8 mouse cellular contexts compared by ENCODE assay signal in genomic region chr5:122707276-122708181, GRCm38 (mm10). TPM values are rescaled to one million over a fixed set of nuclear protein-coding genes. Genes with fewer than 3 reads are reported as not detected.
DNase-seq lines count a peak whose midpoint lies in the region; ATAC-seq and TF ChIP-seq lines count a peak whose summit lies in the region.

P2rx4 (plus strand) TSS chr5:122707544.

- no peak within 1 kb of the TSS for H3K27ac ChIP-seq in ES-E14 (ENCODE audit: insufficient read depth, low read depth, low read length, poor library complexity, severe bottlenecking)
- peak within 1 kb of the TSS; percentile 78 for H3K27ac ChIP-seq in forebrain, embryonic 16.5 days (ENCODE audit: low read length)
- H3K27ac ChIP-seq in lung, embryonic 15.5 days: peak within 1 kb of the TSS; percentile 57

- DNase-seq in ES-E14 (ENCODE audit: low read depth, low spot score): peak; percentile 54
- peak; percentile 88 for DNase-seq in cerebellum, adult 11-12 months
- peak; percentile 81 to 86 for DNase-seq in heart, postnatal 36 days
- DNase-seq in layer of hippocampus, adult 8-10 months (ENCODE audit: low spot score in 2 of 2): peak; percentile 84 to 89
- DNase-seq in ovary, adult 18-20 months (ENCODE audit: low spot score): peak; percentile 67
- peak; percentile 92 for DNase-seq in thymus, postnatal 0 days (ENCODE audit: low spot score)

- H3K27me3 ChIP-seq in forebrain, embryonic 16.5 days (replicated peaks; ENCODE audit: control insufficient read depth, insufficient read depth, low read length): no peaks in the 10 kb centered on the region
- H3K27me3 ChIP-seq in lung, embryonic 15.5 days: no peaks in the 10 kb centered on the region

- peak within 1 kb of the TSS; percentile 80 for H3K9ac ChIP-seq in ES-E14 (ENCODE audit: insufficient read depth, low read depth, low read length, poor library complexity, severe bottlenecking)
- H3K9ac ChIP-seq in forebrain, embryonic 16.5 days (replicated peaks; ENCODE audit: low read depth, low read length): peak within 1 kb of the TSS; percentile 90
- H3K9ac ChIP-seq in lung, embryonic 15.5 days: peak within 1 kb of the TSS; percentile 56

- WGBS in forebrain, embryonic 16.5 days: under 1% methylated on average over 66 of the region's 66 CpGs
- whole genome bisulfite sequencing in lung, embryonic 15.5 days: under 1% methylated on average over 65 of the region's 66 CpGs

- peak within 1 kb of the TSS; percentile 79 for H3K4me3 ChIP-seq in ES-E14 (ENCODE audit: insufficient read depth in 1 of 2, low read depth in 1 of 2, low read length in 2 of 2, poor library complexity in 1 of 2, severe bottlenecking in 1 of 2)
- peak within 1 kb of the TSS; percentile 80 for H3K4me3 ChIP-seq in forebrain, embryonic 16.5 days (replicated peaks; ENCODE audit: low read length)
- peak within 1 kb of the TSS; percentile 58 for H3K4me3 ChIP-seq in lung, embryonic 15.5 days

- intact Hi-C loops in heart, postnatal 36 days (cut with DNase I): loop anchor here (5.0 kb wide), 1 partner anchor 205 kb away; the partner anchor contains the start of gene Atp2a2

- H3K4me1 ChIP-seq in ES-E14 (ENCODE audit: control insufficient read depth in 2 of 2, insufficient read depth in 2 of 2, low read length in 2 of 2, poor library complexity in 1 of 2): no peaks in the 10 kb centered on the region; a peak in 1 of 4 replicates
- H3K4me1 ChIP-seq in forebrain, embryonic 16.5 days (replicated peaks; ENCODE audit: control insufficient read depth, insufficient read depth, low read length): peaks cover 9% of the 10 kb centered on the region
- peaks cover 11% of the 10 kb centered on the region for H3K4me1 ChIP-seq in lung, embryonic 15.5 days

- in situ Hi-C loops in ES-E14 (cut with MboI; ENCODE audit: low sequenced_read_pairs in 2 of 2, unreplicated experiment in 2 of 2): no loop called here

- ATAC-seq in forebrain, embryonic 16.5 days: peak; percentile 91
- ATAC-seq in lung, embryonic 15.5 days (ENCODE audit: borderline replicate concordance, extremely low read depth, low FRiP score, low TSS enrichment): peak; percentile 89

- H3K36me3 ChIP-seq in ES-E14 (ENCODE audit: control insufficient read depth, insufficient read depth, low read length, poor library complexity, severe bottlenecking): no peaks in the 10 kb centered on the region
- H3K36me3 ChIP-seq in forebrain, embryonic 16.5 days (ENCODE audit: control insufficient read depth, insufficient read depth): no peaks in the 10 kb centered on the region
- no peaks in the 10 kb centered on the region for H3K36me3 ChIP-seq in lung, embryonic 15.5 days

- no peaks in the 10 kb centered on the region for H3K9me3 ChIP-seq in ES-E14 (ENCODE audit: control insufficient read depth, insufficient read depth, low read depth, low read length)
- H3K9me3 ChIP-seq in forebrain, embryonic 16.5 days (ENCODE audit: control insufficient read depth, low read length): no peaks in the 10 kb centered on the region
- H3K9me3 ChIP-seq in lung, embryonic 15.5 days: no peaks in the 10 kb centered on the region

- H3K4me2 ChIP-seq in forebrain, embryonic 16.5 days (ENCODE audit: low read length): peak within 1 kb of the TSS; percentile 75
- H3K4me2 ChIP-seq in lung, embryonic 15.5 days: peak within 1 kb of the TSS; percentile 92

TF ChIP-seq in ES-E14, 5 proteins besides CTCF, POLR2A, EP300 and RAD21:
- TF ChIP-seq CHD2 (IDR thresholded peaks at IDR 0.05; ENCODE audit: low read depth, low read length): no peak

RNA-seq across cellular contexts. Expression of gene P2rx4, which starts in this region (rescaled TPM):
- 7.5 and 12.6 TPM in 2 replicates for total RNA-seq in ES-E14 (2012; rRNA removed)
- polyA plus RNA-seq in forebrain, embryonic 16.5 days (2015; fragmentation: Nextera tagmentation; extraction: Ambion mirVana): 7.3 and 10.3 TPM in 2 replicates
- 10 to 100 TPM; 18.9 to 20.5 TPM for total RNA-seq in heart, postnatal 36 days (2021)
- total RNA-seq in layer of hippocampus, adult 8-10 months (2022): 10 to 100 TPM; 16.6 to 28.6 (median 20.2) TPM
- polyA plus RNA-seq in lung, embryonic 15.5 days (2015; fragmentation: Nextera tagmentation; extraction: Ambion mirVana): 16.6 and 17.5 TPM in 2 replicates
- polyA plus RNA-seq in thymus, postnatal 0 days (2015; fragmentation: Nextera tagmentation; extraction: Ambion mirVana): 22.5 and 26.7 TPM in 2 replicates
